Mouse (Mus musculus): ENCODE measurements around the gene H2-Ob.

- TF ChIP-seq CEBPB (IDR thresholded peaks at IDR 0.05; ENCODE audit: low read depth): no peak
- TF ChIP-seq MYOD1 (IDR thresholded peaks at IDR 0.05; ENCODE audit: control insufficient read depth, insufficient read length, low read depth): no peak
Observed at GRCm38 (mm10) chr17:34291609-34292008, 52.9 kb downstream of the H2-Ob start.
